Mouse (Mus musculus) cerebellum, postnatal 10 days (tissue): ENCODE measurements at regions not wholly inside any gene's neighbourhood (a gene's known extent, or its start where the extent isn't known, plus 50 kb on each side); places are given as distances from the start of the nearest gene placed in this dataset.
A peak's percentile ranks its signal among the peaks of the same experiment; 100 is the strongest.

ENCODE experiments used
- DNase-seq, 2 experiments: peaks; one replicate each; pipeline ENCODE4 v3.0.0; 2021; ENCODE audit warnings: mixed read lengths in 2 of 2

DNA sequence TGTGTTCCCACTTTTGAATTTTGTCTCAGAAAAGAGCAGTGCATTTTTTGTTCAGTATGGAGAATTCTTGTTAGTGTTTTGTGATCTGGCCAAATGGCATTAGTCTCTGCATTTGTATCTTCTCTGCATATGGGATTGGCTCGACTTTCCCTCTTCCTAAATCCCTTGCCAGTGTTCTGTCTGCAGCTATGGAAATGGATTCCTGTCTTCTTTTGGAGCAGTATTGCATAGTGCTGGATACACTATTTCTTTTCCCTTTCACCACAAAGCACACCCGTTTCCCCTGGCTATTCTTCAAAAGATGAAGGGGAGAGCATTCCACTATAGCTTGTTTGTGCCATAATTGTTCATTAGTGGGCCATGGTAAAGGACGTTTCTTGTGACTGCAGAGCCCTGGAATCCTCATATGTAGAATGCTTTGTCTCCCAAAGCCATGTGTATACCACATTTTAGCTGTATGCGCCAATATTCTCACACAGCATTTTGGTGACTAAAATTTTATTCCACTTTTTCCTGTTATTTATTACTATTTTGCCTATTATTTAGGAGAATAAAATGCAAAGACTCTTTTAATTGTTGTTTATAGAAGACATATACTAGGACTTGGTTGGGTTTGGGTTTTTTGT, 197.8 kb downstream of the Hs3st1 start:
- no peak for DNase-seq

DNA sequence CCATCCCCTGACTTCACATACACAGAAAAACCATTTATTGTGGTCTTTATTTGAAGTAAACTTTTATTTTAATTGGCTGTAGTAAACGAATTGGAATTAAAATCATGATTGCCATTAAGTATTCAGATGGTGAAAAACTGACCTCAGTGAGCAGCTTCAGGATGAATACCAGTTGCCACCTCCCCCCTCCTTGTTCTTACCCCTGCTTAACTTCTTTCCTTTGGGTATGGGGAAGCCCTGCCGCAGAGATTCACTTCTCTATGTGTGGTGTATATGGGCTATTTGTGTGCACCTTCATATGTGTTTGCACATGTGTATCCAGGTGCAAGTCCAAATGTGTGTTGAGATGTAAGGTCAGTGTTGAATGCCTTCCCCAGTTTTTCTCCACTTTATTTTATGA, 218.2 kb downstream of the Hs3st1 start:
- DNase-seq, result no peak

DNA sequence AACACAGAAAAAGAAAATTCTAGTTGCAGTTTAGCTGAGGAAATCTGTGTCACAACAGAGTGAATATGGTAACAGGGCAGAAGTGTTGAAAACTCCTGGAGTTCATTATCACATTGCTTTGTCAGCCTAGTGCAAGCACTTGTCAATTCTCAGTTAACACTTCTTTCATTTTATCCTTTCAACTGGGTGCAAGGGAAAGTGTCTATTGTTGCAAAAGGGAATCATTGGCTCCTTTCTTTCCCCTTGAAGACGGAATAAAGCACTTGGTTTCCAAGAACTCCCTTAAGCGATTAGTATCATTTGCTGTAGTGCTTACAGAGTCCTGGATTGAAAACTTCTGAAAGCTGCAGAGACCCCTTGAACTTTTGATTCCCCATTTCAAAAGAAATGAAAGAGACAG, 218.9 kb downstream of the Hs3st1 start:
- no peak for DNase-seq

DNA sequence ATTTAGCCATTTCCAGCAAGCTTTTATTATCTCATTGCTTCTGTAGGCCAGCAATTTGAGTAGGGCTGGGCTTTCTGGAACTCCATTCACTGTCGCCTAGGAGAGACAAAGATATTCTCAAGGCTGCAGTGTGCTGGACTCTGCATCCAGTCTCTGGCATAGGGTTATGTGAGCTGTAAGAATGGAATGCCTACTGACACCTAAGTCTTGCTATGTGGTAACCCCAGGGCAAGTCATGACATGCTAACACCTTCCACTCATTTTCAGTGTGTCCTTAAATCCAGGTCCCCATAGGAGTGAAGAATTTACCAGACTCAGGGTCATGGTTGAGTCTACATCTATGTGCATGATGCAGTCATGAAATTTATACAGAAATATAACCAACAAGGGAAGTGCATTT, 245.0 kb downstream of the Hs3st1 start:
- DNase-seq, result no peak

DNA sequence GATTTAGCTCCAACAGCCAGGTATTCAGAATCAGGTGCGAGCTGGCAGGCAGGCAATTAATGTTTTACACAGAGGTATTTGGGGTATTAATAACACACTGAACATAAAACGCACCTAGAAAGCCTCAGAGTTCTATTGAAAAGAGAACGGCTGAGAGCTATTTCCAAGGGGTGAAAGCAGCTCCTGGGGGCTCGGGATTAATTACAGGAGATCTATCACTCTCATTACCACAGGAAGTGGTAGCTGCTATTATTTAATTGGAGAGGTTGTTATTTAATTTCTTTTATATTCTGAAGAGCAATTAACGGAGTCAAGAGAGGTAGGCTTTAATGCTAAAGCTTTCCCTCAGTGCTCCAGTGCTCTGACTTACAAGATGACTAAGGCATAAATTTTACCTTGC, 272.5 kb downstream of the Hs3st1 start:
- DNase-seq, result no peak

DNA sequence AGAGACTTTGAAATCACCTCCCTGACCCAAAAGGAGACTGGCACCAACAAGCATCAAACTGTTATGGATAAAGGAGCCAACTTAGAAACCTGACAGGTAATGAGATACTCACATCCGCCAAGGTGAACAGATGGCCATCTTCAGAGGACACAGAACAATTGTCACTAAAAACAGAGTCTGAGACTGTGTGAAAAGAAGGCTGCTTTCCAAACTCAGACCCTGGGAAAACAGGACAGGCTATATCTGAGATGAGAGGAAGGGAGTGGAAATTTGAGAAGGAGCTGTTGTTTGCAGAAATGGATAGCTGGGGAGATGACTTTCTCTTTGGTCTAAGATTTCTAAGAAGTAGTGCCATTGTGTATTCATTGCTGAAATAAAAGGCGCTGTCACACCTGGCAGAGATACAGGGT, 297.2 kb downstream of the Hs3st1 start:
- peak; percentile 71 to 79 for DNase-seq

DNA sequence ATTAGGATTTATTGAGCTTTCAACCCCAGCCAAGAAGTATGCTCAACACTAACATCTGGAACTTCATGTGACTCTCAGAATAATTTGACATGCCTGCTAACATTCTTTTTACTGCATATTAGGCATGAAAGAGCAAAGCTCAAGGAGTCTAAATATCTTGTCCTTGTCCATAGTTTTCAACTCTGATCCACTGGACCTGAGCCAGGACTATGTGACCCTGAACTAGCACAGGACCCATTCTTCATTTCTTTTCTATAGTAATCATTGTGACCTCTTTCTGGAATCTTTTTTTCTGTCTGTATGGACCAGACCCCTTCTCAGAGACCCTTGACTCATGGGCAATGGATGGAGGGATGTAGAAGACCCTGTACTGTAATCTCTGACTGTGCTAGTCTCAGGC, 301.6 kb downstream of the Hs3st1 start:
- DNase-seq, result no peak

DNA sequence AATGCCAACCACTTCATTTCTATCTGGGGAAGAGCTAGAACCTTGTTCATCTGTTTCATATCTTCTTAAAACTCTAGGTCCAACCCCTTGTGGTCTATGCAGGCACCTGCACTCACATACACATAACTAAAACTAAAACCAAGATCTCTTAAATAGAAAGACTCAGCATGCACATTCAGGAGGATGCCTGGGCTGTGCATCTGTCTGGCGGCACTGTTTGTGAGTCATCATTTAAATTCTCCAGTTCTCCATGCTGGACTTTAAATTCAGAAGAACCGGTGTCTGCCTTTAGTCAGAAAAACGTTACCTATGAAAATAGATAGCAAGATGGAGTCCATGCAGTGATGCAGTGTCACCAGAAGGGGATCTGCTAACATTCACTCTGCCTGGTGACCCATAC, 314.5 kb downstream of the Hs3st1 start:
- DNase-seq, result no peak

DNA sequence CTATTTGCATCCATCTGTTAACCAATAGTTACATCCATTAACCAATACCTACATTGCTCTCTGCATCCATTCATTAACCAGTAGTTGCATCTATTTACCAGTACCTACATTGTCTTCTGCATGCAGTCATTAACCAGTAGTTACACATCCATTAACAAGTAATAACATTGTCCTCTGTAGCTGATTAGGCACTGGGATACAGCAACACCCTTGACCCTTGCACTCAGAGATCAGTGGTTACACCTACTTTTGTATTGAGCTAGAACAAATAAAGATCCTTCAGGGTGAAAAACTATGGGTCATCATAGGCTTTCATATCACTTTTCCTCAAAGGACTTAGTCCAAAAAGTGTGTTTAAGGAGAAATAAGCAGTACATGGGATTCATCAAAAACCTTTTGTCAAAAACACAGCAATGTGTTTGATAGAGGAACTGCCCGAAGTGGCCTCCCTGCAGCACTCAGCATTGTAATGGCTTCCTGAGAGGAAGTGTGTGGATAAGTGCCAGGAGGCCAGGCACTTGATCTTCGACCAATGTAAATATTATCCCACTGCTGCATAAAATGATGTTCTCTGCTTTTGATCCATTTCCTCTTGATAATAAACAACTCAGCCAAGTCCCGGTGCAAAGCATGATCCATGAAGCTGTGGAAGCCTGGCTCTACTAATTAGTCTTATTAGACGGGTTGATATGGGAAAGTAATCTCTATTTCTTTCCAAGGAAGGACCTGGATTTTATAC, 317.6 kb downstream of the Hs3st1 start:
- peak in 1 of 2 experiments; percentile 6 for DNase-seq

DNA sequence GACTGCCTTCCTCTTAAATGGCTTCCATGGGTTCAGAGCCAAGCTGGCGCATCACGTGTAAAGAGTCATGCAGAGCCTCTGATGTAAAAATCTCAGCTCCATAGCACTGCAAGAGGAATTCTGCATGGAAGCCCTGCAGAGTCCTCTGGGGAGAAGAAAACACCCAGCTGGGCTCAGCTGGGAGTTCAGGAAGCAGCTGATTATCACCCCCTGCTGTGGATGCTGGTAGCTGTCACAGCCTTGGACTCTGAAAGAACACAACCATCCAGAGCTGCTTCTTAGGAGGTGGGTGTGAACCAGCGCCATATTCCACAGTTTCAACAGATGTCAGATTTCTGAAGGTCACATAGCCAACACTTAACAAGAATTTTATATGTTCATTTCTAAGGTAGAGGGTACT, 329.2 kb downstream of the Hs3st1 start:
- peak in 1 of 2 experiments; percentile 5 for DNase-seq

DNA sequence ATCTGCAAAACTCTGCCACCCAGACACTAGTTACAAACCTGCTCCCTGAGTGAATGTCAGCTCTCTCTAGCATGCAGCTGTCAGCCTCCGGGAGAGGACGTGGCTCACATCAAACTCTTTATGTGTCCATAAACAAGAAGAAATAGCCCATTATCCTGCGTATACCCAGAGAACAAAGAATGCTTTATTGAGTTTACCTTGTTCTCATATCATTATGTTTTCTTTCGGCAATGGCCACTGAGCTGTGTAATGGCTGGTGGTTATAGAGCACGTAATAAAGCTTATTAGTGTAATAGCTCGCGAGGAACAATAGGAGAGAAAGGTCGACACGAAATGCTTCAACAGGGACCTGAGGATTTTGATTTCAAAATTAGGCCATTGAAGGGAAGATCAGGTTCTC, 331.6 kb downstream of the Hs3st1 start:
- DNase-seq, result no peak

DNA sequence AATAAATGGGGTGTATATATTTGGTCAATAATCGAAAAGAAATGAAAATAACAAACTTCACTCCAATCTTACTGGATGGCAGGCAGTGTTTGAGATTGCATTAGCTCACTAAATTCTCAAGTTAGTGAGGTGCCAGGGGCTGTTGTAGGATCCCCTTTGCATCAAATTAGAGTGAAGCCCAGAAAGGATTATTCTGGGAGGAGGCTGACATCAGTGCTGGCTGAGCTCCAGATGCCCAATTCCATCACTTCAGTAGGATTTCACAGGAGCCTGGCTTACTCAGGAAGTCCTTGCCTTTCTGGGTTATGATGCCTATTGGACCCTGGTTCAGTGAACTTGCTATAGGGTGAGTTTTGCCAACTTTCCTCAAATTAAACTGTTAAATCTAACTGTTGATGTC, 336.5 kb downstream of the Hs3st1 start:
- DNase-seq, result peak; percentile 82 to 84

DNA sequence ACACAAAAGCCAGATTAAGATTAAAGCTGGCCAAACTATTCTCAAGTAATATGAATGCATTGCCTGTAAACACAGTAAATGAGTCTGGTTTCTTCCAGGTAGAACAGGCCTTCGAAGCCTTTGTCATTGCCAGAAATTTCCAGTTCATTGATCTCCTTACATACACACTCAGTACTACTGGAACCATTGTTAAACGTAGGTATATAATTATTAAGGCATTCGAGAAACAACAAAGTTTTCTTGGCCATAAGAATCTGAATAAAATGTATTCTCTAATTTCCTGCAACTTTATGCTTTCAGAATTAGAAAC, 337.5 kb downstream of the Hs3st1 start:
- no peak for DNase-seq

DNA sequence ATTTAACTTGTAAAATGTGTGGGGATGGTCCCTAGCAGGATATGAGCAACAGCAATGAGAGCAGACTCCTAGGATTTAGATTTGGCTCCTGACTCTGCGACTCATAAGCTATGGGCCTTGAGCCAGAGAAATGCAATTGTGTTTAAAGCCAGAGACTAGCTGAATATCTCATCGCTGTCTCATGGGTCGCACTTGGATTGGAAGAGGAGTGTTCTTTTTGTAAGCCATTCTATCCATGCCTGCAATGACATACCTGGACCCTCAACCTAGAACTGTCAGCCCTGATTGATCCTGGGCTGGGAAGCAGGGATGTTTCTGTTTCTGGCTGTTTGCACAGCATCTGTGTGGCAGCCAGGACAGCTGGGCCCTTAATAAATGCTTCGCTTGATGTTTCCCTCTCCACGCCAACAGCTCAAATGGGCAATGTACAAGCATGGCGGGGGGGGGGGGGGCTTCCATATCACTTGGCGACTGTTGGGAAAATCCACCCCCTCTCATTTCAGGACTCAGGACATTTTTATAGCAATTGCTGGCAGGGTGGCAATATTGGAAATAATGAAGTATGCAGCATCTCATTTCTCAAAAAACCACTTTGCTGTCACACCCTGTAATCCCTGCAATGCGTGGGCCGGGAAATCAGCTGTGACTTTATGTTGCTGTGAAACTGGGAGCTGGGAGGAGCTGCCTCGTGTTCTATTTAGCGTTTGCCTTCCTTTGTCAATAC, 338.0 kb downstream of the Hs3st1 start:
- peak; percentile 35 to 38 for DNase-seq

DNA sequence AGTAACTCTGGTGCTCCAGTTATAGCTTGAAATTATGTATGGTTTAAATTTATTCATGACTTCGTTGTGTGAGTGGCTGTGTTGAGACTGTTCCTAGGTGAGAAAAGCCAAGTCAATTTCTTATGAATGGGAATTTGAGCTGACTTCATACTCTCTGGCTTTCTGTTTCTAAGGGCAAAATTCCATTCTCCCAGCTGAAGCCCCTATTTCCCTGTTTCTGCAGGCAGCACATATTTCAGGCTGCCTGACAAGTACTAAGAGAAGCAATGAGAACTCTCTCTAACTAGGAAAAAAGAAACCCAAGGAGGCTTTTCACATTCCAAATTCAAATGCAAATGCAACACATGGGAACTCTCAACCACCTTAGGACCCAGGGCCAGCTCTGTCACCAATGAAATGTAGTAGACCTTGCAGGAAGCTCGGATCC, 338.7 kb downstream of the Hs3st1 start:
- no peak for DNase-seq

DNA sequence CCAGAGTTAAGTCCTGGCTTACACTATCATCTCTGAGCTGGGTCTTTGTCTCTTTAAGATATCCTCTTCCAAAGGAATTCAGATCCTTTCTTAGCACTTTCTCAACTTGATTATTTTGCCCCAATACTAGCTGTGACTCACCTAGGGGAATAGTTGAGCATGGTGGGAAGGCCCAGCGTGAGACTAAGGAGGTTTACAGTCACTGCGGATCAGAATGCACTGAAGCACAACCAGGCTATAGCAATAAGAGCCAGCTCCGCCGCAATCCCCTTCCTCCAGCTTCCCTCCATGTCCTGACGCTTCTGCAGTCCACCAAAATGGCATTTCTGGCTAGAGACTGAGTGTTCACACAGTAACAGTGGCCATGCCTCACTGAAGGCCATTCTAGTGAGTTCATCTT, 342.5 kb downstream of the Hs3st1 start:
- peak in 1 of 2 experiments; percentile 4 for DNase-seq

DNA sequence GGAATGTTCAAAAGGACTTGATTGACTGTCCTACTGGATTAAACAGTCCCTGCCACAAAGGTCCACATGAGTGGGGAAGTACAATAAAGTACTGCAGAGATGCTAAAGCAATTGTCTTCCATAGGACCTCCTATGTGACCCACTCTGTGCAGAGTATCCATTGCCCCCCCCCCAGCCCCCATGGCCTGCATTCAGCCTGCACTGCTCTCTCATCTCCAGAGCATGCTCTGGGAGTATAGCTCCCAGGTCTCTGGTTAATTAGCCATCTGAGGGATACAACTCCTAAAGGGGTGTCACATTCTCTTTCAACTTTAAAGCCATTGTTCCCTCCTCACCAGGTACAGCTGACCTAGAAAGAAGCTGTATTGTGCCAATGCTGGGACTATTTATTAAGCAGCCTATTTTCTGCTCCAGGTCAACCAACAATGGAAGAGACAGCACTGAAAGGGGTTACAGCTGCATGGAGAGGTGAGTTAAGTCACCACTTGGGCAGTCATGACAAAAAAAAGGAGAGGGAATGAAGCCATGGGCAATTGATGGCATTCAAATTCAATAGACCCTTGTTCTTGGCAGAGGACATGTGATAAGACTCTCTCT, 364.8 kb downstream of the Hs3st1 start:
- no peak for DNase-seq

DNA sequence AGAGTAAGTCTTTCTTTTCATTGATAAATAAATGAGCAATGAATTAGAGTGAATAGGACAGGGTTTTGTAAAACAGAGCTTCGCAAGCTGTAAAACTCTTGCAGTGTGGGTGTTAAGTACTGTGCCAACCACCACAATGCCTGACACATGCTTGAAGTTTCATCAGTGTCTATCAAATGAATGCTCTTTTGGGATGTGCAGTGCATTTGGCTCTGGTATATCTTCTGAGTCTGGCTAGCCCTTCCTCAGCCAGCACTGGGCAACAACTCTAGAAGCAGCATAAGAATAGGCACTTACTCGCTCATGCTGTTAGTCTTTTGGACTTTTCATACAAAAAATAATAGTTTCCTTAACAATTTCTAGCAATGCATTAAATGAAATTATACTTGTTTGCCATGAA, 370.9 kb downstream of the Hs3st1 start:
- DNase-seq, result no peak

DNA sequence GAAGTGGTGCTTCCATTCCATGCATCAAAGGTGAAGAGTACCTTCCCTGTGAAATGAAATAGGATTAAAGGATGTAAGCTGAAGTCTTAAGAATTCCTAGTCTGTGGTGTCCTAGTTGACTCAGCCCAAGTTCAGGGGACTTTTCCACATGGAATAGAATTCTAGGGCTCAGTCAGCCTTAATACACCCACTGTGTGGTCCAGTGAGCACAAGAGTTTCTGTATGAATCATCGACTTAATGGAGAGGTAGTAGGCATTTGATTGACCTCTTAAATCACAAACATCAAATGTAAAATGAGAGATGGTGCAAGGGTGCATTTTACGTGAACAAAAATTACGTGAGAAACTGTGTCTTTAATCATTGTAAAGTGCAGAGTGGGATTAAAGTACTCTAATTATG, 381.1 kb downstream of the Hs3st1 start:
- DNase-seq, result no peak

DNA sequence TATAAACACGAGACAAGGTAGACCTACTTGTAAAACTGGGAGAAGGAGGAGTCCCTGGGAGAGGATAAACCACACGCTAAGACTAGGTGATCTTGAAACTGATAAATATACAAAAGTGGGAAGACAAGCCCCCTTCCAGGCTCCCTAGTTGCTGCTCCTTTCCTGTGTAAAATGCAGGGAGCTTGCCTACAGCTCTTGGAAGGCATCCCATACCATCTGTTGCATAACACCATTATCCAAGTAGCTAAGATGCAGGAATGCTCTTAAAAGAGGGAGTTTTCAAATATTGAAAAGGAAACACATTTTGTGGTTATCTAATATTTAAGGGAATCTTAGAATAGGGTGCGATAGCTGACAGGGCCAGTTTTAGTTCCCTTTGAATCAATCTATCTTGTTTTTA, 406.6 kb downstream of the Hs3st1 start:
- peak; percentile 52 to 62 for DNase-seq

DNA sequence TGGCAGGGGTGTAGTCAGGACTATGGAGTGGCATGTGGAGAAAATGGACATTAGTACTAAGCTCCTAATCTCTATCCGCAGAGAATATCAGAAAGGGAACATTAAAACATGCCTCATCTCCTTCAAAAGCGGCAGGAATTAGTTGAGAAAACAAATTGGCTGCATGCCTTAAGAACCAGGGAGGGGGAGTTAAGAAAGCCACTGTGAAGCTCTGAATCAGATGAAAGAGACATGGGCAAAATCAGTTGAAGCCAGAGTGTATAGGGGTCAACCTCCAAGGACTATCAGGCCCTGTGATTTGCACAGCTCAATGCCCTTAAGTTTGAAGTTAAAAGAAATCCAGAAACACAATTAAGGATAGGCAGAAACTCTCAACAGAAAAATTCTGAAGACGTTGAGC, 408.3 kb downstream of the Hs3st1 start:
- peak in 1 of 2 experiments; percentile 8 for DNase-seq

DNA sequence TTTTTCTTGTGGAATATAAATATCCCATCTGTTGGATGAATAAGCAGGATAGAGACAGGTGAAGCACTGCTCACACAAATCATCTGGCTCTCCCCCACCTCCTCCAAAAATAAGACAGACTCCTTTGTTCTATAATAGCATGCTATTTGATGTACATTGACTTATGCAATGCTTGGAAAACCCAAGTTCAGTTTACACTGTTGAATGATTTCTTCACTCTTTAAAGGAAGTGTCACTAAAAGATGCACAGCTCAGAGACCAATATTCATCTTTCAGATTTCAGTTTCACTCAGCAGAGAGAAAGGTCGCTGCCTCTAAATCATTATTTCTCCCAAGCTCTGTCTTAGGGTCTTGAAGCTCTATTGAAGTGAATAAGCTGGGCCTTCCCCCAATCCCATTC, 417.4 kb downstream of the Hs3st1 start:
- no peak for DNase-seq

DNA sequence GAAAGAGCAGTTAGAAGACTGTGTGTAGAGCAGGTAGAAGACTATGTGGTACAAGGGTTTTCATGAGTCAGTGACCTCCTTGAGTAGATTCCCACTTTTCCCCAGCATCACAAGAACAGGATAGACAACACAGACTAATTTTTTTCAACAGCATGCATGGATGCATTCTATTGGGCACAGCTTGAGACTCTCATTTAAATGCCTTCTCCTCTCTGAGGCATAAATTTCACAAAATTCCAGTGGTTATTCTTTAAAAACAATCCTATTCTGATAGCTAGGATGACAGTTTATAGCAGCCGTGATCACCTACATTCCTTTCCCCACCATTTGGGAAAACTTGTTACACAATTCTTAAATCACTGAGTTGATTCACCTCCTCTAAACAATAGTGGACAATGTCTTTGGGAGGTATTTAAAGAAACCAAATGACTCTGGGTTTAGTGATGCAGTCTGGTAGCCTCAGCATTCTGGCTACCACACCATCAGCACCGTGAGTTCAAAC, 418.7 kb downstream of the Hs3st1 start:
- DNase-seq, result no peak

DNA sequence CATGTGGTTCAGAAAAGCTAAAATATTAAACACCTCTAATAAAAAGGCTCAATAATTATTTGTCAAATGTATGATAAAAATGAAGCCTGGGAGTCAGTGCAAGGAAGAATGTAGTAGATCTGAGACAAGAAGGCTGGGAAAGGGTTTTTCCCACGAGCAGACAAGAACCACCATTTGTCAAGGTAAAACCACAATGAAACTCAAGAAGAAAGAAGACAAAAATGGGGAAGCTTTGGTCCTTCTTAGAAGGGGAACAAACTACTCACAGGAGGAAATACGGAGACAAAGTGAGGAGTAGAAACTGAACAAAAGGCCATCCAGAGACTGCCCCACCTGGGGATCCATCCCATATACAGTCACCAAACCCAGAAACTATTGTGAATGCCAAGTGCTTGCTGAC, 420.0 kb downstream of the Hs3st1 start:
- no peak for DNase-seq
